Mouse (Mus musculus): ENCODE data around the gene Lrrc29.

GRCm38 (mm10) chr8:105346611-105347427 lies 20.7 kb upstream of the Lrrc29 start:
- peak; percentile 82 for TF ChIP-seq EP300 (IDR thresholded peaks at IDR 0.05)
- TF ChIP-seq CTCF (IDR thresholded peaks at IDR 0.05), result no peak
